Mouse (Mus musculus) induced T-regulatory cell, adult 2 months (primary cell): ENCODE measurements around the gene Insl6.

ENCODE experiments used
- DNase-seq: peaks from one replicate; pipeline ENCODE4 v3.0.0-alpha.2; 2012; ENCODE audit warnings: low read depth

The Insl6 gene

DNA sequence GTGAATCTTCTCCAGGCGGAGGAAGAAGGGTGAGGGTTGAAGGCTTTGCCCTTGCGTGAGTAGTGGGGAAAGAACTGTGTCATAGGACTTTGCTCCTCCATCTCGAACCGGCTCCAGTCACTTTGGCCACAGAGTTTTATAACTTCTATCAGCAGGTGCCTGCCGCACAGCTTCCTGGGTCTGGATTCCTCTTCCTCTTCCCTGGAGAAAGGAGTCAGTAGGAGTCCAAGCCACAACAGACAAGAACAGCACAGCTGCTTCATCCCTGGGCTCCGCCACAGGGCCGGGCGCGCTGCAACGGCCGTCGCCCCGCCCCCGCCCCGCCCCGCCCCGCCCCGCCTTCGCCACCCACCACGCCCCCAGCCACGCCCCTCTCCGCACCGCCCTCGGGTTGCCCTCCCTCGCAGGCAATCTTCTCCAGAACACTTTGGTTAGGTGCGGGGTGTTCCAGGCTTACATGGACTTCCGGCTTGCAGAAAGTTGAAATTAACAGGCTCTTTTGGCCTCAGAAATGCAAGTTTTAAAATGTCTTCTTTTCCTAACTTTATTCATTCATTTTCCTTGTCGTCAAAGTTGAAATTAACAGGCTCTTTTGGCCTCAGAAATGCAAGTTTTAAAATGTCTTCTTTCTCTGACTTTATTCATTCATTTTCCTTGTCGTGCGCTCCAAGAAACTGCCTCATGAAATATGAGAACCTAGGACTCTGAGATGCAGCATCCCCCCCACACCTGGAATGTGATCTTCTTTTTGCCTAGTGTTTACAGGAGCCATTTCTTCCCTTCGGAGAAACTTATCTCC is at the start of gene Insl6:
TSS of gene Insl6 (minus strand) at position 304 of the 799 bp plus-strand sequence.
- peak; percentile 80 for DNase-seq

DNA sequence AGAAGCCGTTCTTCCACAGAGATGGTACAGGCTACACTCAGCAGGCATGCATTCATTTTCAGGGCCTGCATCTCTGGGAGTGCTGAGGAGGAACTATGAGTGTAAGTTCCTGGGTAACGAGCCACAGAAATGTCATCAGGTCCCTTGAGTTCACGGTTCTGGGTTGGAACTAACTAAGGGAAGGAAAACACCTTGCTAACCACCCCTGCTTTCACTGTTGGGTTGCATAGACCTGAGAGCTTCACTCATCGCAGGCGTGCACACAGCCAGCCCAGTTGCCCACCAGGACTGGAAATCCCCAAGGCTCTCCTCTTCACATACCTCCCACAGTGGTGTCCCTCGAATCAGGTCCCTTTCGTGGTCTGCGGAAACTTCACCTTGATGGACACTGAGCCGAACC is 49.8 kb upstream of the Insl6 start:
- DNase-seq = peak; percentile 48

DNA sequence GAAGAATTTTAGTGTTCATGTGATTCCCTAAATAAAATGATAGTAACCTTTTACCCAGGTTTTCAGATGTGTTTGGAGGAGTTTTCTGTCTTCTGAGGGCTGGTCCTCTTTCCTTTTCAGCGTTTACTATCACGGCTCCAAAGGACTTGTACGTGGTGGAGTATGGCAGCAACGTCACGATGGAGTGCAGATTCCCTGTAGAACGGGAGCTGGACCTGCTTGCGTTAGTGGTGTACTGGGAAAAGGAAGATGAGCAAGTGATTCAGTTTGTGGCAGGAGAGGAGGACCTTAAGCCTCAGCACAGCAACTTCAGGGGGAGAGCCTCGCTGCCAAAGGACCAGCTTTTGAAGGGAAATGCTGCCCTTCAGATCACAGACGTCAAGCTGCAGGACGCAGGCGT is 48.3 kb upstream of the Insl6 start:
- DNase-seq = no peak

DNA sequence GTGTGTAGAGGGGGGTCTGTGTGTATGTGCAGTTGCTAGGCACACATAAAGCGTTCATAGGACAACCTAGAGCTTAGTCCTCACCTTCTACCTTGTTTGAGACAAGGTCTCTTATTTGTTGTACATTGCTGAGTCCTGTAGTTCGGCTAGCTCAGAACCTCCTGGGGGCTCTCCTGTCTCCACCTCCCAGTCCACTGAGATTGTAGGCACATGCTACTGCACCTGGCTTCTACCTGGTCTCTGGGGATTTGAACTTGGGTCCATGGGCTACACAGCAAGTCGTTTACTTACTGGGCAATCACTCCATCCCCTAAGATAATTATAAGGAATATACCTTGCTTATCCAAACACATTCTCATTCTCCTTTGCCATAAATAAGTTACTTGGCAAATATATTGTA is 47.5 kb upstream of the Insl6 start:
- DNase-seq = peak; percentile 42

DNA sequence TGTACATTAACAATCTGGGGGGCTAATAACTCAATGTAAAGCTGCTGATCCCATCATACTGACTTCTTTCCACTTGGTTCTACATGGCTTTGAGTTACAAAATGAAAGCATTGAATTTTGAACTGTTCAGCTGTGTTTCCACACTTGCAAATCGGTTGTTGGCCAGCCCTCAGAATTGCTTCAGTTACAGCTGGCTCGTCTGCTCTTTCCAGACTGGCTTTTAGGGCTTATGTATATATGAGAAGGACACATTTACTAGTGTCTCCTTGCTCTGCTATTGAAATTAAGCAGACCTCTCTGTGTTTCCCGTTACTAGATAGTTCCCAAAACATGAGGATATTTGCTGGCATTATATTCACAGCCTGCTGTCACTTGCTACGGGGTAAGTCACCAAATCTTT is 47.0 kb upstream of the Insl6 start:
- DNase-seq = no peak

DNA sequence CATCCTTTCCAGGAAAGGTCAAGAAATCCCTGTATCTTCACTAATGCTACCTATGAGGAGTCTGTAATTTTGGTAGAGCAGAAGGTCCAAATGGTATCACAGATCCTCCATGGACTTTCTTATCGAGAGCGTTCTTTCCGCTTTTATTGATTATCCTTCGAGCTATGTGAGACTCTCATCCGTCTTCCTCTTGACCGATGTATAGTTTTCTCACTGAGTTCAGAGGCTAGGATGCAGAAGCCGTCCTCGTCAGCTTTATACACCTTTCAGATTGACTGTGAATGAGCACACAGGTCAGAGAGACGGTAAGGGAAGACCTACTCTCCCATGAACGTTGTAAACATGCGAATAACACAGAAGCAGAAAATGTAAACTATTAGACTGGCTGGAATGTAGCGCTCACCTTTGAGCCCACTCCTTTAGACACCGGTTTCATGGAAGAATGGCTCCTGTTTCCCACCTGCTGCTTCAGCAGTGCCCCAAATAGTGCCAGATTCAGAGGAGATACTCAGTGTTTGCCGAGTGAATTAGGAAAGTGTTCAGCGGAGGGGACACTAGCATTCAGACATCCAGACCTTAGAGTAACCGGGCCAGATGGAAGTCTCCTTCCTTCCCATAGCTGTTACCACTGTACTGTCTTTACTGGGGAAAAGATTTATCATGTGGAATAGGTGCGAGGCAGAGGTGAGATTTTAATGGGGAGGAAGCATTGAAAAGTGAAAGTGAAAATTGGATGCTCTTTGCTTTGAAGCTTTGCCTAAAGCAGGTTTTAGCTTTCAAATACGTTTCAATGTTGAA is 46.3 kb upstream of the Insl6 start:
- DNase-seq = peak; percentile 81

DNA sequence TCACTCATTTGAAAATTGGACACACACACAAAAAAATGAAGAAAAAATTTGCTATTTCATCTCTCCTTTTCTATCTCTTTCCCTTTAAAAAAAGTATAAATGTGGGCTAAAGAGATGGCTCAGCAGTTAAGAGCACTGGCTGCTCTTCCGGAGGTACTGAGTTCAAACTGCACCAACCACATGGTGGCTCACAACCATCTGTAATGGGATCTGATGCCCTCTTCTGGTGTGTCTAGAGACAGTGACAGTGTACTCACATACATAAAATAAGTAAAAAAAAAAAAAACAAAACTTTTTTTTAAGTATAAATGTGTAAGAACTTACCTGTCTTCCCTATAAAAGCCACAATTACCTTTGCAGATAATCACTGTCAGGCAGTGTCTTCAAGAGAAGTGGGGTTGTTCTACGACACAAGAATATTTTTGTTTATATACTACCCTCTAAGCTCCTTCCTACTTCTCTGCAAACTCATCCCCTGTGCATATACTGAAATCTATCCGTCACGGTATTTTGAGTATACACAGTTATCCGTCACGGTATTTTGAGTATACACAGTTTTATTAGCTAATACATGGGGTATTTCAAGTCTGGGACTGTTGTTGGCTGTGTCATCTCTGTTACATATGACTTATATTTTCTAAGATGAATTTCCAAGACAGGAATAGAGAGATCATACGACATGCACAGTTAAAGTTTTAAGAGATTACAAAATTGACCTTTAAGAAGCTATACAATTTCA is 45.6 kb upstream of the Insl6 start:
- DNase-seq = peak; percentile 47

DNA sequence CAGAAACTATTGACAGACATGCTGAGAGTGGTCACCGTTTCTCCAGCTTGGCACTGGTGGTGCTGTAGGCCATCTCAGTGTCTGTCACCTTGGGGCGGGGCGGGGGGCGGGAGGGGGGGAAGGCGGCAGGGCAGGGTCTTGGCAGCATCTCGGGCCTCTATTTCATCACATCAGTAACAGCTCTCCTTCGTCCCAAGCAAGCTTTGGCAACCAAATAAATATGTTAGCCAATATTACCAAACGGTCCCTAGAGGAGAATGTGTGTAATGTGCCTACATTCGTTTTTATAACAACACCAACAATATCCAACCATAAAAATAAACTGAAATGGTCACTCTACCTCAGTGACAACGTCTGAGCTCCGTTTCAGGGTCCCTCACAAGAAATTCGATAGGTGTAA is 45.0 kb upstream of the Insl6 start:
- DNase-seq = peak; percentile 56

DNA sequence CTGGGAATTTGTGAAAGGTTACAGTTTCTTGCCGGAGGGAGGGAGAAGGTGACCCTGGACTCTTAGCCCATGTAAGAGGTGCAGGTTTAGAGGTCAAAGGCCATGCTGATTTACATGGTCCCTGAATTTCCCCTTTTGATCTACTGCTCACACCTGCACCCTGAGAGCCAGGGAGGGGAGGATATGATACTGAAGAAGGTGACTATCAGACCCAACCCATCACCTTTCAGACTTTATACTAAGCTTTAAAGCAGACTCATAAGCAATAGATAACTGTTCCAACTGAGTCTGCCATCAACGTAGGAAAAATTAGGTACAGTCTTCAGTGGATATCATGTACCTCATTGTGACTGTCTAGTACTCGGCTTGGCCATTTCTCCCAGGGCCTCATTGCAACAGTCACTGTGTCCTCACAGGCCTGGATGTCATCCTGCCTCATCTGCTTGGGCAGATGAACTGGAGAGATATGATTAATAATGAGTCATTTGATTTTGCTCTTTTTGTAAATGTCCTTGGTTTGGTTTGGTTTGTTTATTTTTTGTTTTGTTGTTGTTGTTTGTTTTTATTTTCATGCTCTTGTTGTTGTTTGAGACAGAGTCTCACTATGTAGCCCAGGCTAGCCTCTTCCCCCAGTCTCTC is 43.6 kb upstream of the Insl6 start:
- peak; percentile 71 for DNase-seq

DNA sequence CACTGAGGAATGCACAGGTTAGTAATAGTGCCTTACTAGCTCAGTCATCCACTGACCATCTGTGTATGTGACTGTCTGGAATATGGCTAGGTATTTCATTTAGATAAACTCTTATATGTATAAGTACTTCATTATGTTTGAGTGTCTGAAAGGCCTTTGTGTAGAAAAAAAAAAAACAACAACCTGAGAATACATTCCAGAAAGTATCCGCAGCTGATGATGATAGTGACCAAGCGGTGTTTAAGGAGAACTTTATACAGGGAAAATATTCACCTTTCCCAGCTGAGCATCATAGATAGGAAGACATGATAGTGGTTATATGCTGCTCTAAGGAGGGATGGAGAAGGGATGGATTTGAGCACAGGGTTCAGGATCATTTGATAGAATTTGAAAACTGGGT is 42.9 kb upstream of the Insl6 start:
- DNase-seq = peak; percentile 50

DNA sequence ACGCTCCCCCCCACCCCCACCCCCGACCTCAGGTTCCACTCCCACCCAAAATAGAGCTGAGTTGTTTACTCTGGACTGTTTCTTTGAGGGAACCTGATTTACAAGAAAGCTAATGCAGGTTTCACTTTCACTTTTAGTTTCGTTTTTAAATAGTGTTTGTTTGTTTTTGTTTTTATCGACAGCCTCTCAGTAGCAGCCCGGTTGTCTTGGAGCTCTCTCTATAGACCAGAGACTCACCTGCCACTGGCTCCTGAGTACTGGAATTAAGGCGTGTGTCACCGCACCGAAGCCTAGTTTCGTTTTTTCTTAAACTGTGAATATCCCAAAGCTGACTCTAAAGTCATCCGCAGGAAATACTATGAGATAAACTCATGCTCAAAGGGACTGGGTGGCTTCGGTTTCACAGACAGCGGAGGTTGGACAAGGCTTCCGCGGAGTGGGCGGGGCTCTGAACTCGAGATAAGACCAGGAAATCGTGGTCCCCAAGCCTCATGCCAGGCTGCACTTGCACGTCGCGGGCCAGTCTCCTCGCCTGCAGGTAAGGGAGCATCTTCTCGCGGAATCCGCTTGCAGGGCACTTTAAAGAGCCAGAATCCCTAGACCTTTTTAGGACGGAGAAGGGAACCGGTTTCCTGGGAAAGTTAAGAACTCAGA is 41.9 kb upstream of the Insl6 start, which contains the start of the genes Plgrkt and Cd274:
TSS of gene Plgrkt (minus strand) at position 422 of the 654 bp plus-strand sequence.
TSS of gene Cd274 (plus strand) at position 487 of the 654 bp plus-strand sequence.
- peak; percentile 98 for DNase-seq

DNA sequence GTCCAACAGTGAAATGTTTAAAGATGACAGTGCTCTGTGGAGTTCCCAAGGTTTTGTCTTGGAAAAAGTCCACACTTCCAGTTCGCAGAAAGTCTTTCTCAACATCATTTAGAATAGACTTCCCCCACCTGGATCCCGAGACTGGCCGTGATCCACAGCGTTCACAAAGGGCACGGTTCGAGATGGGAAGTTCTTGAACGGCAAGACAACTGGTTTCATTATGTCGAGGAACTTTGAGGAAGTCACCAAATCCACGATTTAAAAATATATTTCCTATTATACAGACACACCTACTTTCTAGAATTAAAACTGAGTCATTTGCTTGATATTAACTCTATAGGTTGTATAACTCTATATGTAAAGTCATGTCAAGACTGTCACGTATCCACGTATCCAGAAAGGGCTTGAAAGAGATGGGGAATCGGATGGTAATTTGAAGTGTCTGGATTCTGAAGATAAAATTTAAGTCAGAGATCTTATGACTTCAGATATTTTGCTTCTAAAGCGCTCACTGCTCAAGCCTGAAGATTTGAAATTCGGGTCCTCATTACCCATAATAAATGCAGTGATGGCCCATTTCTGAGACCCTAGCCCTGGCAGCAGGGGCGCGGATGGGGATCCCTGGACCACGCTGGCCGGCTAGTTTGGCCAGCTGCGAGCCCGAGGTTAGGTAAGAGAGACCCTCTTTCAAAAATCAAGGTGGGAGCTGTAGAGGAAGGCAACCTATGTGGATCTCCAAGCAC is 41.2 kb upstream of the Insl6 start:
- peak; percentile 58 for DNase-seq

DNA sequence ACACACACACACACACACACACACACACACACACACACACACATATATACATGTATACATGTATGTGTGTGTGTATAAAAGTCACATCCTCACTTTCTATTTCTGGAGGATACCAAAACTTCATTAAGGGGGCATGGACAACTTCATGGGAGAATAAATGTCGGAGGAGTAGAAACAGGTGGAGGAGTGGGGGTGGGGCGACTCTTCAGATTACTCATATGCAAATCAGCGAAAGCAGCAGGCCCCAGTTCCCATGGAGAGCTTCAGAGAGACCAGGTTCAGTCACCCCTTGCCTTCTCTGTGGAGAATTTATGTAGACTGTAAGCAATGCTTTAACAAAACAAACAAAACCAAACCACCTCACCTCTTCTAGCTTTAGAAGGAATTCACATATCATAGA is 39.9 kb upstream of the Insl6 start:
- peak; percentile 92 for DNase-seq

DNA sequence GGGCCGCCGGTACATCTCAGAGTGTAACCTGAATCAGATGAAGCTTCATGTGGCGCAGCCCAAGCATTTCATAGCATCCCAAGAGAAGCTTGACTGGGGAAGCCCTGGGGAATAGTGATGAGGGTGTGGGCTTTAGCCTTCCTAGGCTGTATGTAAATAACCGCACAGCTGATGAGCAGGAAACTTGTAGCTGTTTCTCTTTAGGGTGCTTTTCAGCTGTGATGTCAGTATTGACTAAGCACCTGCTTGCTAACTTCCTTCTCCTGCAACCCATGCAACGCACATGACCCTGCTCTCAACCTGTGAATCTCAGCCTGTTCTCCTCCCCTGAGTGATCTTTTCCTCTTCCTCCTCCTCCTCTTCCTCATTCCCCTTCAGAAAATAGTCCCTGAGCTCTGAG is 38.9 kb upstream of the Insl6 start:
- DNase-seq = peak; percentile 77

DNA sequence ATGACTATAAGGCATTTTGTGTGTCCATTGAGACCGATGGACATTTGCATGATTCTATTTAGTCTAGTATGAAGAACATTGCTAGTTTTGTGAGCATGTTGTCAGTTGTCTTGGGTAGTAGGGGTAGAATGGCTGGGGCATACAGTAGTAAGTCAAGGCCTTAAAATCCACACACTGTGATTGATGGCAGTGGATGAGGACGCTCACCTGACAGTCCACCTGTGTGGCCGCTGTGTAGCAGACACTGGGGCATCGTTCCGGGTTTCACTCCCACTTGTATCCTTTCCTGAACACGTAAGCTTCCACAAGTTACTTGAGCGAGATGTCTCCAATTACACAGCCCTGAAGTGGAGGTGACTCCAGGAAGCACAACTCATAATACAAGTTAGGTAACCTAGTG is 38.4 kb upstream of the Insl6 start:
- no peak for DNase-seq

DNA sequence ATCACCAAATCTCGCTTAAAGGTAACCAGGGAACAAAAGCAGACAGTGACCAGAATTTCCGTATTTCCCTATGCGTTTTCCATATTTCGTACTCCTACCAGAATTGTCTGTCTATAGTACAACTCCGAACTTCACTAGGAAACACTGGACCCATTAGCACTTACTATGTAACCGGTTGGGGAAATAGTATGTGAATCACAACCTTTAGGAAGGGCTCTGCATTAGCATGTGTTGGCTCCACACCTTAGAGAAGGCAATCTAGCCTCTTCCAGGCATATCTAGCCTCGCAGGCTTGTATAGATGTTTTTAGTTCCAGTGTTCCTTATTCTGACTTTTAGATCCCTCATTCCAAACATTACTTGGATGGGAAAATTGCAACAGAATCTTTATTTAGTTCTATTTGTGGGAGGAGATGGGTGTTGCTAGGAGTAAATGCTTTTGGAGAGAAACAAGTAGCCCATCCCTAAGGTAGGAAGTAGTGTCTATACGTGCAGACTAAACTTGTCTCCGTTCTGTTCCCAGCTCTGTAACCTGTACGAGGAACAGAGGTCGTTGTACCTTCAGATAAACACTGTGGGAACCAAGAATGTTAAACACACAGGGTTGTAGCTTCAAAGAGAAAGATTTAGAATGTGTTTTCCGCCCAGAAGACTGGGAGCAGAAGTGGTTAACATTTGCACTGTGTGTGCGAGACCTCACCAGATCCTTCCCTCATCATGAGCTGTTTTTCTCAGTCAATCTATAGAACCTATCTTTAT is 37.2 kb upstream of the Insl6 start:
- DNase-seq = no peak

DNA sequence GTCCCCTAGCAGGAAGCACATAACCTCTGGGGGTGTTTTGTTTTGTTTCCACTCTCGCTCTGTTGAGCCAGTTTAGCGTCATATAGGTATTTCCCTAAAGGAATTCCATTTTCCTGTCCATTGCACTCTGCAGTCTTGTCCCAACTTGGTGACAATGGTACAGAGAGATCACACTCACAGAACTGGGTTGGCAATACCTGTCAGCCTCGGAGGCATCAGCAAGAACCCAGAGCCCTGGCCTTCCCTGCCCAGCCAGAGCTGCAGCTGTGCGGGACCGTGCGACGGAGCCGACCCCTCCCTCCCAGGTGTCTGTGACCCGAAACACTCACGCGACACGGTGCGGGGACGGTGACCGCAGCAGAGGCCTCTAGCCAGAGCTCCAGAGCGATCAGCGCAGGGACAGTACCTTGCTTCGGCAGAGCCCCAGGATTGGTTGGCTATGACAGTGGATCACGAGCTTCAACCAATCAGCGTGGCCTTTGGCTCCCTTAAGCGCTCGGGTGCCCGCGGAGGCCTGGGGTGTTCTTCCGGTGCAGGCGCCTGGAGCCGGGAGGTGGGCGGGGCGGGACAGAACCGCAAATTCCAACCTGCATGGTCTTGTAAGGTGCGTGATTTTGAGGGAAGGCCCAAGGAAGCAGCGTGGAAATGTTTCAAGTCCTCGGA is 36.4 kb upstream of the Insl6 start:
- peak; percentile 95 for DNase-seq

DNA sequence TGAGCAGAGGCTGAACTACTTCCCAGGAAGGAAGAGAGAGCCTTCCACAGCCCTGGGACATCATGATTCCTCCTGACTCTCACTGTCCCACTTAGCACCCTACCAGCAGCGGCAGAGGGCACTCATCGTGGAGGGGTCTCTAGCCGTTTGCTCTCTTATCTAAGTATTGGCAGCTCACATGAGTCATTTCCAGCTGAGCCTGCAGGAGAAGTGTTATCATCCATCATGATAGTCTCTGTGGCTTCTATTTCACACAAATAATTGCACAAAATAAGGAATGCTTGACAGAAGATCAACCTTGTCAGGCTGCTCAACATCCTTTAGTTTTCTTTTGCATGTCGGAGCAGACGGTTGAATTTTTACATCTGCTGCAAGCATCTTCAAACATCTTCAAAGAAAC is 35.1 kb upstream of the Insl6 start:
- DNase-seq = no peak

DNA sequence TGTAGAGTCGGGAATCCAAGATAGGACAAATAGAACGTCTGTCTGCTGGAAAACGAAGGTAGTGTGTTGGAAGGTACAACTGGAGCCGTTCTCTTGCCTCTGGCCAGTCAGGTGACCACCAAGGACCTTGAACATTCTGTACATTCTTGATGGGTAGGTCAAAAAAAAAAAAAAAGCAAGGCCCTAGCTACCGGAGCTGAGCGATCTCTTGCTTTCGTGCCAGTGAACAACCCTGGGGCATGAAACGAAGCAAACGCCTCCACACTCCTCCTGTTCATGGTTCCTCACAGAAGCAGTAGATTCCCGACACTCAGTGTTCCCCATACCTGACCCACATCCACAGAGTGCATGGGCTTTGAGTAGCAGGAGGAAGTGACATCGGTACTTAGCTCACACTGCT is 31.1 kb upstream of the Insl6 start:
- no peak for DNase-seq
